Mouse (Mus musculus): Measurements from ENCODE around the gene Hacd2. TPM values are rescaled to one million over a fixed set of nuclear protein-coding genes. Genes with fewer than 3 reads are reported as not detected.

Gene Hacd2
- total and polyA plus RNA-seq, 3 experiments, result 4.7 to 178 (median 54.5) TPM

GRCm38 (mm10) chr16:35040154-35040553 is 17.9 kb downstream of the Hacd2 start:
- peaks cover 84% of the 10 kb centered on the region for H3K36me3 ChIP-seq (replicated peaks)
- H3K9me3 ChIP-seq (replicated peaks), result no peaks in the 10 kb centered on the region
- H3K27me3 ChIP-seq (ENCODE audit: insufficient read depth, low read length), result no peaks in the 10 kb centered on the region
- DNase-seq (ENCODE audit: low spot score) (no peak), ATAC-seq (ENCODE audit: extremely low read depth, insufficient number of reproducible peaks, low FRiP score, poor library complexity, severe bottlenecking) (no peak)
- no peak overlapping the region for H3K4me3 ChIP-seq (ENCODE audit: low read depth, low read length)
- H3K4me1 ChIP-seq (ENCODE audit: insufficient read depth, low read depth, low read length), result peaks cover 26% of the 10 kb centered on the region
- no peak for TF ChIP-seq GATA2 (IDR thresholded peaks at IDR 0.05; ENCODE audit: borderline replicate concordance, low read depth, low read length)
- TF ChIP-seq TAL1 (conservative IDR thresholded peaks at IDR 0.05; ENCODE audit: low read depth, low read length), result no peak
- TF ChIP-seq POLR2AphosphoS5 (IDR thresholded peaks at IDR 0.05; ENCODE audit: insufficient replicate concordance, low read depth, low read length), result no peak
- no peak for TF ChIP-seq CTCF (IDR thresholded peaks at IDR 0.05; ENCODE audit: low read depth, low read length)
- no peak for TF ChIP-seq GATA1 (IDR thresholded peaks at IDR 0.05; ENCODE audit: borderline replicate concordance, low read length)

DNA sequence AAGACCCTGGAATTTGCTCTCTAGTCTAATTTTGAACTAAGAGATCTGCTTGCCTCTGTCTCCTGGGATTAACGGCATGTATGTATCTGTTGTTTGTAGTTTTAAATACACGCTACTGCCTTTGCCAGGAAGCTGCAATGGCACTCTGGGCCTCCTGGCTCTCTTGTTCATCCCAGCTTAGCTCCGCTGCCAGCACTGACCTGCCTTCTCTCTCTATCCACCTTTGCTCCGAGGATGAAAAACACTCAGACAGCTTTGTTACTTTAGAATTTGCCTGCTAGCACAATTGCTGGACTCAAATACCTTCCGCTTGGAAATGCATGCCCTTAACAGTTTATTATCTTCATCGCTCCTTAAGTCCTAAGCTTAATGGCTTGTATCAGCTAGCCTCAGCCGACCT is 18.8 kb downstream of the Hacd2 start:
- ATAC-seq (ENCODE audit: extremely low read depth, insufficient number of reproducible peaks, low FRiP score, poor library complexity, severe bottlenecking), result no peak
- H3K36me3 ChIP-seq (replicated peaks), result peaks cover 82% of the 10 kb centered on the region

GRCm38 (mm10) chr16:35046081-35046775 is 24.0 kb downstream of the Hacd2 start:
- ATAC-seq (ENCODE audit: extremely low read depth, insufficient number of reproducible peaks, low FRiP score, poor library complexity, severe bottlenecking), result no peak

More for the DNA sequence above, 18.8 kb downstream of the Hacd2 start:
- DNase-seq (ENCODE audit: low spot score), result no peak
- TF ChIP-seq GATA2 (IDR thresholded peaks at IDR 0.05; ENCODE audit: borderline replicate concordance, low read depth, low read length) (no peak), TAL1 (conservative IDR thresholded peaks at IDR 0.05; ENCODE audit: low read depth, low read length) (no peak), POLR2AphosphoS5 (IDR thresholded peaks at IDR 0.05; ENCODE audit: insufficient replicate concordance, low read depth, low read length) (no peak), CTCF (IDR thresholded peaks at IDR 0.05; ENCODE audit: low read depth, low read length) (no peak)
- Histone ChIP-seq H3K27me3 (ENCODE audit: insufficient read depth, low read length) (no peaks in the 10 kb centered on the region), H3K9me3 (replicated peaks) (no peaks in the 10 kb centered on the region), H3K4me1 (ENCODE audit: insufficient read depth, low read depth, low read length) (peaks cover 20% of the 10 kb centered on the region), H3K4me3 (ENCODE audit: low read depth, low read length) (no peak overlapping the region)

GRCm38 (mm10) chr16:35047272-35047969 is 25.2 kb downstream of the Hacd2 start:
- no peak overlapping the region for H3K4me3 ChIP-seq (ENCODE audit: low read depth, low read length)
- no peaks in the 10 kb centered on the region for H3K27me3 ChIP-seq (ENCODE audit: insufficient read depth, low read length)
- ATAC-seq (ENCODE audit: extremely low read depth, insufficient number of reproducible peaks, low FRiP score, poor library complexity, severe bottlenecking) (no peak), DNase-seq (ENCODE audit: low spot score) (no peak)
- H3K9me3 ChIP-seq (replicated peaks), result no peaks in the 10 kb centered on the region
- H3K36me3 ChIP-seq (replicated peaks), result peaks cover 87% of the 10 kb centered on the region
- H3K4me1 ChIP-seq (ENCODE audit: insufficient read depth, low read depth, low read length), result peaks cover 22% of the 10 kb centered on the region
- TF ChIP-seq CTCF (IDR thresholded peaks at IDR 0.05; ENCODE audit: low read depth, low read length) (no peak), TAL1 (conservative IDR thresholded peaks at IDR 0.05; ENCODE audit: low read depth, low read length) (no peak), GATA1 (IDR thresholded peaks at IDR 0.05; ENCODE audit: borderline replicate concordance, low read length) (no peak), POLR2AphosphoS5 (IDR thresholded peaks at IDR 0.05; ENCODE audit: insufficient replicate concordance, low read depth, low read length) (no peak), GATA2 (IDR thresholded peaks at IDR 0.05; ENCODE audit: borderline replicate concordance, low read depth, low read length) (no peak)

More at GRCm38 (mm10) chr16:35046081-35046775, 24.0 kb downstream of the Hacd2 start:
- Histone ChIP-seq H3K4me3 (ENCODE audit: low read depth, low read length) (no peak overlapping the region), H3K4me1 (ENCODE audit: insufficient read depth, low read depth, low read length) (peaks cover 18% of the 10 kb centered on the region), H3K27me3 (ENCODE audit: insufficient read depth, low read length) (no peaks in the 10 kb centered on the region), H3K36me3 (replicated peaks) (peaks cover 86% of the 10 kb centered on the region), H3K9me3 (replicated peaks) (no peaks in the 10 kb centered on the region)
- TF ChIP-seq POLR2AphosphoS5 (IDR thresholded peaks at IDR 0.05; ENCODE audit: insufficient replicate concordance, low read depth, low read length) (no peak), GATA1 (IDR thresholded peaks at IDR 0.05; ENCODE audit: borderline replicate concordance, low read length) (no peak)
- no peak for DNase-seq (ENCODE audit: low spot score)

DNA sequence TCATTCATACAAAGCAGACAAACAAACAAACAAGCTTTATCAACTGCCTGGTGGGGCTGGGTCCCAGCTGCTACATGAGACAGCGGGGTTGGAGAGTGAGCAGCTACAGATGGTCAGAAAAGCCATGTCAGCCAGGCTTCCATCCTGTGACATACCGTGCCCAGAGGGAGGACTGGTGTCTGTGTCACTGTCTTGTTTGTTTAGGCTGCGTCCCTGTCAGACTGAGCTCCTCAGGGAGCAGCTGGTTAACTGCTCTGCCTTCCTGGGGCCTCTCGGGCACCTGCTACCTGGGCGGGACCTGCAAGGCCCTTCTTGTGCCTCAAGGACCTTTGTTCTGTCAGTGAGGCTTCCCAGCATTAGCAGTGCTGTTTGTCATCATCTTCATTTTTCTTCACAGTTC is 28.8 kb downstream of the Hacd2 start:
- ATAC-seq (ENCODE audit: extremely low read depth, insufficient number of reproducible peaks, low FRiP score, poor library complexity, severe bottlenecking) (no peak), DNase-seq (ENCODE audit: low spot score) (no peak)
- Histone ChIP-seq H3K9me3 (replicated peaks) (no peaks in the 10 kb centered on the region), H3K4me3 (ENCODE audit: low read depth, low read length) (no peak overlapping the region), H3K27me3 (ENCODE audit: insufficient read depth, low read length) (no peaks in the 10 kb centered on the region), H3K36me3 (replicated peaks) (peaks cover 84% of the 10 kb centered on the region), H3K4me1 (ENCODE audit: insufficient read depth, low read depth, low read length) (peaks cover 53% of the 10 kb centered on the region)
- TF ChIP-seq POLR2AphosphoS5 (IDR thresholded peaks at IDR 0.05; ENCODE audit: insufficient replicate concordance, low read depth, low read length), result no peak
- no peak for TF ChIP-seq GATA2 (IDR thresholded peaks at IDR 0.05; ENCODE audit: borderline replicate concordance, low read depth, low read length)
- TF ChIP-seq TAL1 (conservative IDR thresholded peaks at IDR 0.05; ENCODE audit: low read depth, low read length), result no peak
- TF ChIP-seq GATA1 (IDR thresholded peaks at IDR 0.05; ENCODE audit: borderline replicate concordance, low read length), result no peak
- TF ChIP-seq CTCF (IDR thresholded peaks at IDR 0.05; ENCODE audit: low read depth, low read length), result no peak

DNA sequence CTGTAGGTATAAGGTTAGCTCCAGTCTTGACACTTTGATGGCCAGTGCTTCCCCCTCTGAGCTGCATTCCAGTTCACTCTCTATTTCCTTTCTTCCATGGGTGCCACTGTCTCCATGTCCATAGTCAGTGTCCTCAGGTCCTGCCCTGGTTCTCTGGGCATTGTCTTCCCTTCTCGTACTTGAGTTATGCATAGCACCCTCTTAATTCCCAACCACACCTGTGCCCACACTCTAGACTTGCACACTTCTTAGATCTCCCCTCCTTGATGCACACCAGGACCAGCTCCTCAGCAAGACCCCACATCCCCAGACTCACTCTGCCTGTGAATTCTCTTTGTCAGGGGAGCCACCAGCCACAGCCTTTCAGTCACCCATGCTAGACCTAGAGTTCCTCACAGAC is 30.0 kb downstream of the Hacd2 start:
- ATAC-seq (ENCODE audit: extremely low read depth, insufficient number of reproducible peaks, low FRiP score, poor library complexity, severe bottlenecking), result no peak
- TF ChIP-seq POLR2AphosphoS5 (IDR thresholded peaks at IDR 0.05; ENCODE audit: insufficient replicate concordance, low read depth, low read length) (no peak), GATA2 (IDR thresholded peaks at IDR 0.05; ENCODE audit: borderline replicate concordance, low read depth, low read length) (no peak), CTCF (IDR thresholded peaks at IDR 0.05; ENCODE audit: low read depth, low read length) (no peak), GATA1 (IDR thresholded peaks at IDR 0.05; ENCODE audit: borderline replicate concordance, low read length) (no peak), TAL1 (conservative IDR thresholded peaks at IDR 0.05; ENCODE audit: low read depth, low read length) (no peak)
- H3K36me3 ChIP-seq (replicated peaks), result peaks cover 78% of the 10 kb centered on the region
- H3K9me3 ChIP-seq (replicated peaks), result no peaks in the 10 kb centered on the region
- no peak for DNase-seq (ENCODE audit: low spot score)
- no peaks in the 10 kb centered on the region for H3K27me3 ChIP-seq (ENCODE audit: insufficient read depth, low read length)
- no peak overlapping the region for H3K4me3 ChIP-seq (ENCODE audit: low read depth, low read length)
- H3K4me1 ChIP-seq (ENCODE audit: insufficient read depth, low read depth, low read length), result peaks cover 46% of the 10 kb centered on the region

Data from G1E (cell line).